Mouse (Mus musculus) 3134 (cell line): ENCODE data around the gene Kcnq1.

ENCODE experiments used
- DNase-seq: peaks from one replicate; pipeline ENCODE4 v3.0.0-alpha.2; 2011; ENCODE audit warnings: low spot score; ENCODE audit not compliant: insufficient read length; ENCODE audit errors: extremely low read depth

Kcnq1 gene

DNA sequence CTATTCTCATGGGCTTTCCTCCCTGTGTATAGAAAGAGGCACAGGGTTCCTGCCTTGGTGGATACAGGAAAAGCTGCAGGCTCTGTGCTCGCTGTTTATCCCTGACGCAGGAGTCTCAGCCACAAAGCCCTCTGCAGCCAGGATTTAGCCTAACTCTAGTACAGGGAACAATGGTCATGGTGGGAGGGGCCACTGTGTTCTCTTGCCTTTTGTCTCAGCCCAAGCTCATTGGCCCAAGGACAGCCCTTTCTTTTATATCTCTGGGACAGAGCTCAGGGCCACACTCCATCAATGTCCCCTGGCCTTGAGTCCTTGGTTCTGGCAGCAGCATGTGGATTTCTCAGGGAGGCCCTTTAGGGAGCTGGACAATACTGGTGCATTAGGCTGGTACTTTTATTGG, 72.7 kb downstream of the Kcnq1 start:
- DNase-seq: no peak

DNA sequence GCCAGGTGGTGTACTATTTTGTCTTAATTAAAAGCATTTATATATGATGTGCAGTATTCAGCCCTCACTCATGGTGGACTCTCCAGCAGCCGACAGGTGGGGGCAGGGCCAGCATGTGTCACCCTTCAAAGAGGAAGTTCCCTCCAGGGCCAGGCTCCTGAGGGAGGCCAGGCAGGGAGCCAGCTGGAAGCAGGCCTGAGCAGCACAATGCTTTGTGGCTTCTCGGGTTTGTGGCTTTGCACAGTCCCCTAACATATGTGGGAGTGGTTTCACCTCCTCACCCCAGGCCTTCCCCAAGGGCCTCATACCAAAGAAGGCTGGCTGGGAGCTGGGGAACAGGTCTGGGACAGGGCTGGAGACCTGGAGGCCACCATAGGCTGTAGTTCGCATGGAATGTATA, 74.6 kb downstream of the Kcnq1 start:
- DNase-seq: peak; percentile 63

DNA sequence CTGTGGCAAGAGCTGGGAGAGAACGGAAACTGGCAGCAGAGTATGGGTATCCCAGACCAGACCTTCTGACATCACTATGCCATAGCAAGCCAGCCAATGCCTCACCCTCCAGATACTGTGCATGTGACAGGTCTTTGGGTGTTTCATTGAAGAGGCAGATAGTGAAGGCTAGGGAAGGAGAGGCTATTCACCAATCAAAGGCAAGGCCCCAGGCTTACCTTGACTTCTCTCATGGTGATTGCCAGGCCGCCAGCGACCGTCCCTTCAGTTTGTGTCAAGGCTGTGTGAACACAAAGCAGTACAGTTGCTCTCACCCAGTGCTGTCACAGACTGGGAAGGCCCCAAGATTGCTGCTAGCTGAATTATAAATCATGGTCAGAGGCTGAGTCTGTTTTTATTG, 75.1 kb downstream of the Kcnq1 start:
- no peak for DNase-seq

DNA sequence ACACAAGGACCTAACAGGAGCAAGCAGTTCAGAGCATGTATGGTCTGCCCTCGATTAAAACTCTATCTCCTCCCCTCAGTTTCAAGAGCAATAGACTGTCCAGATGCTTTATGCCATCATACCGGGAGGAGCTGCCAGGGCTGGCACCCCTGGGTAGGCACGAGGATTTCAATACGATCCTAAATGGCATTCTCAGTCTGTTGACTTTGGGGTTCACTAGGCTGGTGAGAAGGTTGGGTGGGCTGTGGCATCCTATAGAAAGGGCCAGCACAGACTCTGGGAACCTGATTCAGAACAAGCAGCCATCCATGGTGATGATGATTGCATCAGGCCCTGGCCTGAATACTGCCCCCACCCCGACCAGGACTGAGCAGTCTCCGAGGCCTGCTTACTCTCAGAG, 79.3 kb downstream of the Kcnq1 start:
- no peak for DNase-seq

DNA sequence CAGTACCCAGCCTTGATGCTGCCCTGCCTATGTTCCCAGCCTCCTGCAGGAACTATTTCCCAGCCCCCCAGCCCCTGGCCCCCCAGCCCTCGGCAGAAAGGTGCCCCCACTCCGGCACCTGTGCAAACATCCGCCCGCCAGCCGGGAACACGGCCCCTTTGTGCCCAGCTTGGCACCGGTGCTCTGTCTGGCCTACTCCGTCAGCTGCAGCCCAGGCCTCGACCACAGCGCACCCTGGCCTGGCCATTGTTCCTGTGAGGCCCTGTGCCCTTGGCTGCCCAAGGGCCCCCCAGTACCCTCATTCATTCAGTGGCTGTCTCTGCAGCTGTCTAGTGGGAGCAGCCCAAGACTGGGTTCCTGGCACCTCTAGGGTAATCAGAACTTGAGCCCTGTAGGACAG, 80.2 kb downstream of the Kcnq1 start:
- DNase-seq: no peak

DNA sequence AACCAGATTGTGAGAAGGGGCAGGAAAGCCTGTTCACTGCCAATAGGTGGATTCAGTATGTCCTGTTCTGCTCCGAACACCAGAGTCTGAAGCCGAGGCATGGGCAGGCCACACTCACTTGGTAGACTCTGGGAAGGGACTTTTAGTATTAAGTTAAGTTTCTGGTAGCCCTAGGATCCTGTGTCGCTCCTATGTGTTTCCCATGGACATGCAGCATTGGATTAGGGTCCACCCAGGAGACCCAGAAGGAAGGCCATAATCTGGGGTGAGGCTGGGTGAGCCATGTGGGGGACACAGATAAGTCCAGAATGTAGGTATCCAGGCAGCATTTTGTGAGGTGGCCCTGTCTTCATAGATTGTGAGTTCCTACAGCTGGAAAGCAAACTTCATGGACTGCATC, 81.0 kb downstream of the Kcnq1 start:
- DNase-seq: no peak

DNA sequence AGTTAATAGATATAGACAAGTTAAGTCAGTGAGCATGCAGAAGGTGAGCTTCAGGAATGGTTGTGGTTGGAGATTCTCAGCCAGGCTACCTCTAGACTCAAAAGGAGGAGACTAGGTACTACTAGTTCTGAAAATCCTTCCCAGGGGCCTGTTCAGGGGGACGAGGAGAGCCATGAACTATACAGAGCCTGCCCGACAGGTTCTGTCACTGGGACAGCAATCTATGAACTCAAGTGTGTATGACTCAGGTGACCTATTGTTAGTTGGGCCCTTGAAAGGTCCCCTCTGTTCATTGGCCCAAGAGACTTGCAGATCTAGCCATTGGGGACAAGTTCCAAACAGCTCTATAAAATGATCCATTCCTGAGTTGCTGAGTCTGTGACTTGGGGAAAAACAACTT, 82.4 kb downstream of the Kcnq1 start:
- DNase-seq: no peak

DNA sequence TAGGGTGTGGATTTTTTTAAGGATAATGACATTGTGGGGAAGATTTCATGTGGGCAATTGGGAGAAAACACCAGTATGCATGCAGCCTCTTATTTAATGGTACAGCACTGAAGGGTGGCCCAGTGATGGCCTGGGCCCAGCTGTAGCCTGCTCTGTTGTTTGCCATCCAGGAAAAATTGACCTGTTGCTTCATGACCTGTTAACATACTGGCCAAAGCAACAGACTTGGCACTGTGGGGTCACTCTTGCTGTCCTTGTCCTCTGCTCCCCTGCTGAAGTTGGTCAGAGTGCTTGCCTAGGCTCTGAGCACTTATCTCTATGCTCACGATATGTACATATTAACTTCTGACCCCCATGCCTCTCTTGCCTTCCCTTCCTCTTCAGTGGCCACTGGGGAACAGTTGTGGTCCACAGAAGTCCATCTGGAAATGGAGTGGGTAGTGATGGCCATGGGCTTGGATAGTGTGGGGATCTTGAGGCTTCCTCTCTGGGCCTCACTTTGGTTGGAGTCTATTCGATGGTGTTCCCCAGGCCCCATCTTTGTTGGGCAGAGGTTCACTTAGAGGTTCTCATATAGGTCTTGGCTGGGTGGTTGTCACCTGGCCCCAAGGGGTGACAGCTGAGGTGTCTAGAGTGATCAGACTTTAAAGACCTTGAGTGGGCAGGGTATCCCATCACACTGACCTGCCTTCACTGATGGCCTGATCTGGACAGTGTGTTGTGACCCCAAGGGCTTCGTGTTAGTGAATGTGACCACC, 84.0 kb downstream of the Kcnq1 start:
- no peak for DNase-seq

DNA sequence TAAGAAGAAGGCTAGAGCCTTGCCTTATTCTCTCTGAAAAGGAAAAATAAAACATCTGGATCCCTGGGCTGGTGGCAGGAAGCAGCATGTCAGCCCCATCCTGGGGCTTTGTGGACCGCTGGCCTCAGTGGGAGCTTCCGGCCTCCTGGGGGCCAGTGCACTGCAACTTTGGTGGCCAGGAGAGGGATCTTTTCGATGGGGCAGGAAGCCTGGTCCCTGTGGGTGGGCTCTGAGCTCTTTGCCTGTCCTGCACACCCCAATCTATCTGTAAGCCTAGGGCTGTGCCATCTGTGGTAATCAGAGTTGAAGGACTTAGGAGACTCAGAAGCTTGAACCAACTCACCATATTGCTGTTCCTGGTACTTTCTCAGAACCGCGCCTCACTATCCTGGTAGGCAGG, 84.7 kb downstream of the Kcnq1 start:
- no peak for DNase-seq

DNA sequence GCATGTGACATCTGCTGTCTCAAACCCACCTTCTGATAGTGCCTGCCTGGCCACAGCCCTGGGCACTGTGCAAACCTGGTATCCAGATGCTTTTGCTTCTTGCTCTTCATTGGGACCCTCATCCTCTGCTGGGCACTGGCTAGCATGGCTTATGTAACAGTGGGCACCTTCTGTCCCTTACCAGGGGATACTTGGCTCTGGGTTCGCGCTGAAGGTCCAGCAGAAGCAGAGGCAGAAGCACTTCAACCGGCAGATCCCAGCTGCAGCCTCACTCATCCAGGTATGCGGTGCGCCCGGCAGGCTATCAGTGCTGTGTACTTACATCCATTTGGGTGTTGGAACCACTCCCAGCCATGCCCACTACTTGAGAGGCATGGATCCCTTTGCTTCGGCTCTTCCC, 86.2 kb downstream of the Kcnq1 start:
- DNase-seq: no peak

DNA sequence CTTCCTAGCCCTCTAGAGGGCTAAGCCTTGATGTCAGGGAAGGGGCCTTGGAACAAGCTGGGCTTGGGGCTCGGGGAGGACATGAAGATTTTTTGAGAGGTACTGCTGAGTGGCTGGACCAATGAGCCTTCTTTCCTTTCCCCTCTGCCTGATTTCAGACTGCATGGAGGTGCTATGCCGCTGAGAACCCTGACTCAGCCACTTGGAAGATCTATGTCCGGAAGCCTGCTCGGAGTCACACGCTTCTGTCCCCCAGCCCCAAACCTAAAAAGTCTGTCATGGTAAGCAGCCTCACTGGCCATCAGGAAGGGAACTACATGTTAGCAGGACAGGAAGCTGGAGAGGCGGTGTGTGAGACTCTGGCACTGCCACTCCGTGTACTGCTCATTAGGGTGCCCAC, 87.9 kb downstream of the Kcnq1 start:
- no peak for DNase-seq

DNA sequence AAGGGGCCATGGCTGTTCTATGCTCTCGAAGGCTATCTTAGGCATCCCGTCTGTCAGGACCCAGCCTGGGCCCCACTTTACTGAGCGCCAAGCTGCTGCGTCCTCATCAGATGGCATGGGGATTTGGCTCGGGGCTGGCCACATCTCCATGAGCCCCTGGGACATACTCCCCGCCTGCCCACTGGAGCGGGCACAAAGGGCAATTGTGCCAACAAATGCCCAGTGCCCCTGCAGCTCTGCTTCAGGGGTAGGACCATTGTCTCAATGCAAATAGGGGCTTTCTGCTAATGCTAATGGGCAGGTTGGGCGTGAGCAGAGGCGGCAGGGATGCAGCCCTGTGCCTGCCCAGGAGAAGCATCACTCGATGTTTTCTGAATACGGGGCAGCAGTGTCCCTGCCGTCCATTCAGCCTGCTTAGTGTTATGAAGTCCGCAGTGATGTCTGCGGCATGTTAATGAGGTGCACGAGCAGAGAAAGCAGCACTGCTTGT, 91.8 kb downstream of the Kcnq1 start:
- no peak for DNase-seq

DNA sequence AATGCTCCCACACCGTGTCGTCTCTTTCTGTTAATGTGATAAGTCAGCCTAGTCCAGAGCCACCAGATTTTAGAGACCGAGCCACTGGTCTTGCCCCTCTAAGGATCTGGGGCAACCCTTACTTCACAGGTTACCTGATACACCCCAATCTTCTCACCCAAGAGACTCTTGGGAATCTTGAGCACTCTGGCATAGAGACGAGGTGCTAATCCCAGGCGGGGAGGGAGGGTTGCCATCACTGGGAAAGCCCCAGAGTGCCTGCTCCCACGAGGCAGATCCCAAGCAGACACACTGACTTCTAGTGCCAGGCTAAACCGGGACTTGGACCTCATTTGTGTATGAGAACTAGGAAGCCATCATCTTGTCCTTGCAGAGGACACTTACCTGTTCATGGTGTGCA, 92.3 kb downstream of the Kcnq1 start:
- DNase-seq: no peak

DNA sequence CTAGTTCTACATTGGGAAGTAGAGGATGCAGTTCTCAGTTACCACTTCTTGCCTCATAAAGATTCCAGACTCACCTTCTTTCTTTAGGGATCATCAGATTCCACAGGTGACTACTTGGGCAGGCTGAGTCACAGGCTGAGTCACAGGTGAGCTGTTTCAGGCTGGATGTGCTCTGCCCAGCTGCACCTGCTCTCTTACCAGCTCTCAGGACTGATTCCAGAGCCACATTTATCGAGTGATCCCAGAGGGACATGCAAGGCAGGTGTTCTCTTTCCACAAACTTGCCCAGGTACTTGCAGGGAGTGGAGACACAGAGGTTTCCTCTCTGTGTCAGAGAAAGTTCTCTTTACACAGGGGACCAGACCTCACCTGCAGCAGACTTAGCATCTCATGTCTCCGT, 95.1 kb downstream of the Kcnq1 start:
- no peak for DNase-seq

DNA sequence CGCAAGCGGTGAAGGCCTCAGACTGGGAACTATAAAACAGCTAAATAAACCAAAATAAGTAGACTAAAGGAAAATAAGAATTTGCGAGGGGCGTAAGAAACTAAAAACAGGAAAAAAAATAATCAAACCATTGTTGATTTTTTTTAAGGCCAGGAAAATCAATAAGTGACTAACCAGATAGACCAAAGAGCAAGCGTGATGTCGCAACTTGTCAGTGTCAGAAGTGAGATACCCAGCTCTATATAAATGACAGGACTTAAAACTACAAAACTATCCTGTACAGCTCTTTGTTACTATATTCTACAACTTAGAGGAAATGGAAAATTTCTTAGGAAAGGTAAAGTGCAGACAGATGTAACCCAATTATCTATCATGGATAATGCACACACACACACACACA, 97.7 kb downstream of the Kcnq1 start:
- DNase-seq: no peak

DNA sequence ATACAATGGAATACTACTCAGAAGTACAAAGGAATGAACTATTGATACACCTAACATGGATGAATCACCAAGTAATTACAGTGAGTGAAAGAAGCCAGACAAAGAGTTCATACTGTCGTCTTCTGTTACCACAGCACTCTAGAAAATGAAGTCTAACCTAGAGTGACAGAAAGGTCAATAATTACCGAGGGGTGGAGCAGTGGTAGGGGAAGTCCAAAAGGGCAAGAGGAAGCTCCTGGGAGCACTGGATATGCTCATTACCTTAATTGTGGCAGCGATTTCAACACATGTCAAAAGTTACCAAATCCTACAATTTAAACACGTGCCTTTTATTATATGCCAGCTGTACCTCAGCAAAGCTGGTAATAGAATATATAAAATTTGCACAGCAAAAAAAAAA, 100.9 kb downstream of the Kcnq1 start:
- no peak for DNase-seq

DNA sequence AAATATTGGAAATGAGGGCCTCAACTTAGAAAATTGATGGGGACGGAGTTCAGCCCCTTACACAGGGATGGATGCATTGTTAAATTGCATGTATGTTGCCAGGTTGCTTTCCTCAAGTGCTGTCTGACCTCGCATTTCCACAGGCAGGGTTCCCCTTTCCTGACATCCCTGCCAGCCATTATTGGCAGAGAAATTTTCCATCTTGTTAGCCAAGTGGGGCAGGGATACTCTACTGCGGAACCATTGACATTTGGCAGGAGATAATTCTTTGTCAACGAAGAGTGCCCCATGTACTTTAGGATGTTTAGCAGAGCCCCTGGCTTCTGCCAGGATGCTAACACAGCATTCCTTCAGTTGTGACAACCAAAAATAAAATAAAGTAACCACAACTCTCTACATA, 104.6 kb downstream of the Kcnq1 start:
- no peak for DNase-seq

DNA sequence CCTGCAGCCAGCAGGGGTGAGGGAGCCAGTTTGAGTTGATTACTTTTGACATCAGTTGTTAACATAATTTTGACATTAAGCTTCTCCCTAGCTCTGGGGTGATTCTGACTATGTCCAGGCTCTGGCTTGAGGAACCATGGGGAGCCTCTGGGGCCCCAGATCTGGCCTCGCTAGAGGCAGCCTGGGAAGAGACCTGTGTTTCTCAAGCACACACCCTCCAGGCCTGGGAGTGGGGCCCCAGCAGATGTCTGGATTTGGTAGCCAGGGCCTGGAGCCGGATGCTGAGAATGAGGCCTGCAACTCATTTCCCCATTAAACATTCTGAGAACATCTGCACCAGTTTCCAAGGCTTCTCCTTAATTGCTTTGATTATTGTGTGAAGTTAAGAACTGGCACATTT, 145.0 kb downstream of the Kcnq1 start:
- DNase-seq: no peak

DNA sequence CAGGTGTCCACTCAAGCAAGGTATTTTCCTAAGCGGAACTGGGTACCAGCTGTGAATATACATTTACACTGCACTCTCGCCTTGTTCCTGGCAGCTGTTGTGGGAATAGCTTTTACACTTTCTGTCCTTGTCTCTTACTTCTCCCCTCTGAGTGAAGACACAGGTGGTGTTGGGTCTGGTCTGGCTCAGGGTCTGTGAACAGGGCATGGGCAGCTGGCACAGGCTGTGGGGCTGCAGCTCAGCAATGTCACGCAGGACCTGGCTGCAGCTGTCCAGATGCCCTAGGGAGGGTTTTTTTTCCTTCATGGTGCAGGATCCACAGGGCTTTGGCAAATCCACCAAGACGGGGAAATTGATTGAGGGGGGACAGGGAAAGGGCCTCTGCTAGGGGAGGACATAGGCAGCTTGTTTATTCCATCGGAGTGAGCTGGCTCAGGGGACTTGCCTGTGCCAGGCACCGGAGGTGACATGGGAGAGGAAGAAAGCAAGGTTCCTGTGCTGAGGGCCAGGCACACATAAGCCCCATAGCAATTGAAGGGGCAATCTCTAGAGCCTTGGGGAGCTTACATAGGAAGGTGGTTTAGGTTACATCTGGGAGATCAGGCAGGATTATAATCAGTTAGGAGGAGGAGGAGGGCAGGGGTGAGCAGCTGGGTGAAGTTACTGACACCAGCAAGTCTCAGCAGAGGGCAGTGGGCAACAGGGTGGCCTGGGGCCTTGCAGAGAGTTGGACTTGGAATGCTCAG, 147.1 kb downstream of the Kcnq1 start:
- no peak for DNase-seq

DNA sequence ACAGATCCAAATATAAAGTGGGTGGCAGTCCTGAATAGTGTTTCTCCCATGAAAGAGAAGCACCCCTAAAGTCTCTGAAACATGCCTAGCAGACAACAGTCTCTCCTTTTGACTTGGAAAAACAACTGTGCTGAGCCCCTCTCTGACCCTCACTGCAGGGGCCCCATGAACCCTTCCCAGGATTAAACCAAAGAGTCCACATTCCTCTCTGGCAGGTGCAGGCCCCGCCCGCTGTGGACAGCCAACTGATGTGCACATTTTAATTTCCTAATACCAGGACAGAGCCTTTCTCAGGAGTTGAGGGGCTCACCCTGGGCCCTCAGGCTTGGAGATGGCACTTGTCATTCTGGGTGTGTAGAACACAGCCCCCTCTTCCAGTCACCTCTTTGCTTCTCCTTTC, 148.7 kb downstream of the Kcnq1 start:
- no peak for DNase-seq

DNA sequence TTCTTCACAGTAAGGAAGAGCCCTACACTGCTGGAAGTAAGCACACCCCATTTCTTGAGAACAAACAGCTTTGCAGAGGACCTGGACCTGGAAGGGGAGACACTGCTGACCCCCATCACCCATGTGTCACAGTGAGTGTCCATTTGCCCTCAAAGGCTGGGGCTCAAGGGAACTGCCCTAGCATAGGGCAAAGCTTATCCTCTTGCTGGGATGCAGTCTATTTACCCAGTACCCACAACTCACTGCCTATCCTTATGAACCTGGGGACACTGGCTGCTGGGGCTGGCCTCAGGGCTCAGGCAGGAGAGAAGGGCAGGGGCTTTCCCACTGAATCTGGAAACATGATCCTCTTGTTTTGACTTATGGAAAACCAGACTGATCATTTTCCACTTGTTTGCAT, 155.1 kb downstream of the Kcnq1 start:
- no peak for DNase-seq

DNA sequence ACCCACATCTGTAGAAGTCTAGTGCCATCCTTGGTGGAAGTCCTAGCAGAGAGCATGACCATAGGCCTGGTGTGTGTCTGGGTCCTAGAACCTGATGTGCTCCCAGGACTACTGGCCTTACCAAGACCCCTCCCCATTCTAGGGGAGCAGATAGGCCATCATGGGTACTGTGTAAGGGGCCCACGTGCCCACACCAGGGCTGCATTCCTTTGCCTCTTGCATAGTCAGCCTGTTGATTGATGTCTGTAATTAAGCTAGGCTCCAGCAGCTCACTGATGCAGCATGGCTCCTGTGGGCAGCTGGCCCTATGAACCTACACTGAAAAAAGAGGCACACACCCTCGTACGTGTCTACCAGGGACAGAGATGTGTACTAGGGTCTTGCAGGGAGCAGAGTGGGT, 157.4 kb downstream of the Kcnq1 start:
- no peak for DNase-seq
